Mouse (Mus musculus): ENCODE results near the gene Filip1. TPM values are rescaled to one million over a fixed set of nuclear protein-coding genes. Genes with fewer than 3 reads are reported as not detected.

The Filip1 gene
- total RNA-seq, 2 experiments from 2014 or later = 0.38 TPM; not detected in 1

GRCm38 (mm10) chr9:79919303-79919721 lies 93.3 kb downstream of the Filip1 start:
- ATAC-seq (replicated peaks; ENCODE audit: low FRiP score, poor library complexity, severe bottlenecking) = no peak

- ATAC-seq (replicated peaks; ENCODE audit: low FRiP score, poor library complexity, severe bottlenecking) = no peak
These were observed 94.1 kb downstream of the Filip1 start for GRCm38 (mm10) chr9:79918325-79919117.

DNA sequence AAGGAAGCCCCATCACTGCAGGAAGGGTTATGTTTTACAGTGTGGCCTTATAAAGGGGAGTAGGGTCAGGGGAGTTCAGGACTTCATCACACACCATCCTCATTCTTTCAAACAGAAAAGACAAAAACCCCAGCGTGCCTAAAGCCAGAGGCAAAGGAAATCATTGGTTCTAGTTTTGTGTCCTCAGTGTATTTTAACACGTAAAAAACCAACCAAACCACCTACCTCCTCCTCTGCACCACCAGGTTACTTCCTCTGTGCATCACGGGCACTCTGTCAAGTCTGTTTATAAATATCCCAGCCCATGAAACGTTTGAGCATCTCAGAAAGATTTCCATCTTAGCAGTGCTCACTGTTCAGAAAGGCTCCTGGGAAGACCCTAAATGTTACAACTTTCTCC lies 98.4 kb downstream of the Filip1 start:
- ATAC-seq (replicated peaks; ENCODE audit: low FRiP score, poor library complexity, severe bottlenecking) = no peak

- no peak for ATAC-seq (replicated peaks; ENCODE audit: low FRiP score, poor library complexity, severe bottlenecking)
These were observed 99.7 kb downstream of the Filip1 start for GRCm38 (mm10) chr9:79912971-79913370.

GRCm38 (mm10) chr9:79910166-79910565 lies 102.5 kb downstream of the Filip1 start:
- ATAC-seq (replicated peaks; ENCODE audit: low FRiP score, poor library complexity, severe bottlenecking) = no peak

GRCm38 (mm10) chr9:79898815-79899214 lies 113.8 kb downstream of the Filip1 start:
- ATAC-seq (replicated peaks; ENCODE audit: low FRiP score, poor library complexity, severe bottlenecking) = no peak

GRCm38 (mm10) chr9:79894665-79895064 lies 118.0 kb downstream of the Filip1 start:
- ATAC-seq (replicated peaks; ENCODE audit: low FRiP score, poor library complexity, severe bottlenecking) = no peak

DNA sequence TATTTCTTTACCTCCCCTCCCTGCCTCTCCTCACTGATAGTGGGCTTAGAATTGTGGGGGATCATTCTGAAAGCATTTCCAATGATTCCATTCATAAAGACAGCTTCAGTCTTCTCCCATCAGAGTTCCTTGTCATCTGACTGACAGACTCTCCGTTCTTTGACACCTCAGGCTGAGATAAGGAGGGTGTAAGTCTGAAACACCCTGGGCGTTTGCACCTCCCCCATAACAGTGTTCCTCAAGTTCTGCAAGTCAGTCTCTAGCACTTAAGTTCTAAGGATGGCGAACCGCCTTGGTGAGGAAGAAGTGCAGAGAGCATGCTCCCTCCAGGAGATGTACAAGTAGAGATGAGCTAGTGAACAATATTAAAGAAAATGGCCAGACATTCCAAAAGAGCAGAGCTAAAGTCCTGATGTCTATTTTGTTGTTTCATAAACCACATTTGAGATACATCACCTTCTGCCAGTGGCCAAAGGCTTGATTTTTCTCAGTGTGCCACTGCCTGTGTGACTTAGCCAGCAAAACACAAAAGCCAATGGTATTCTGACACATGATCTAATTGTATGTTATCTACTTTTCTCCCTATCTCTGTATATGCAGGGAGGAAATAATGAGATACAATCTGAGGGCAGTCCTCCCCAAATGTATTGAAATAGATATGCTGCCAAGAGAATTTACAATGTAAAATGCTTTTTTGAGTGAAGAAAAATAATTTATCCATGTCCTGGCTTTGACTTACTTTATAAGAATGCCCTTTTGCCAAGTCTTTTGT lies 118.6 kb downstream of the Filip1 start:
- no peak for ATAC-seq (replicated peaks; ENCODE audit: low FRiP score, poor library complexity, severe bottlenecking)

- no peak for ATAC-seq (replicated peaks; ENCODE audit: low FRiP score, poor library complexity, severe bottlenecking)
These were observed 120.5 kb downstream of the Filip1 start for GRCm38 (mm10) chr9:79892183-79892582.

DNA sequence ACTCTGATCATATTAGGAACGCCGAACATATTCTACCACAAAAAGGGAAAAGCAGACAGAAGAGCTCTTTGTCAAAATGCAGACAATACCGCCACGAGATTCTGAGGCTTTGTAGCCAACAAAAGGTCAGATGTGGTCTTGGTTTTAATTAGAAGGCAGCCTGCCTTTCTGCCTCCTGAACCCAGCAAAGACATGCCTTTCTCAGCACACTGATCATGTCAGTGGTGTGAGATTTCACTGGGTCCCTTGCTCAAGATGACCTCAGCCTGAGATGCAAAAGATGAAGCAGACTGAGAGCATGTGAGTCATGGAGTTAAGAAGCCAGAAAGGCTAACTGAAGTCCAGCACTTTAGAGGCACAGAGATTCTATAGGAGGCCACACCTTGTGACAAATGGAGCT lies 122.2 kb downstream of the Filip1 start:
- ATAC-seq (replicated peaks; ENCODE audit: low FRiP score, poor library complexity, severe bottlenecking) = no peak

GRCm38 (mm10) chr9:79889132-79889531 lies 123.5 kb downstream of the Filip1 start:
- no peak for ATAC-seq (replicated peaks; ENCODE audit: low FRiP score, poor library complexity, severe bottlenecking)

DNA sequence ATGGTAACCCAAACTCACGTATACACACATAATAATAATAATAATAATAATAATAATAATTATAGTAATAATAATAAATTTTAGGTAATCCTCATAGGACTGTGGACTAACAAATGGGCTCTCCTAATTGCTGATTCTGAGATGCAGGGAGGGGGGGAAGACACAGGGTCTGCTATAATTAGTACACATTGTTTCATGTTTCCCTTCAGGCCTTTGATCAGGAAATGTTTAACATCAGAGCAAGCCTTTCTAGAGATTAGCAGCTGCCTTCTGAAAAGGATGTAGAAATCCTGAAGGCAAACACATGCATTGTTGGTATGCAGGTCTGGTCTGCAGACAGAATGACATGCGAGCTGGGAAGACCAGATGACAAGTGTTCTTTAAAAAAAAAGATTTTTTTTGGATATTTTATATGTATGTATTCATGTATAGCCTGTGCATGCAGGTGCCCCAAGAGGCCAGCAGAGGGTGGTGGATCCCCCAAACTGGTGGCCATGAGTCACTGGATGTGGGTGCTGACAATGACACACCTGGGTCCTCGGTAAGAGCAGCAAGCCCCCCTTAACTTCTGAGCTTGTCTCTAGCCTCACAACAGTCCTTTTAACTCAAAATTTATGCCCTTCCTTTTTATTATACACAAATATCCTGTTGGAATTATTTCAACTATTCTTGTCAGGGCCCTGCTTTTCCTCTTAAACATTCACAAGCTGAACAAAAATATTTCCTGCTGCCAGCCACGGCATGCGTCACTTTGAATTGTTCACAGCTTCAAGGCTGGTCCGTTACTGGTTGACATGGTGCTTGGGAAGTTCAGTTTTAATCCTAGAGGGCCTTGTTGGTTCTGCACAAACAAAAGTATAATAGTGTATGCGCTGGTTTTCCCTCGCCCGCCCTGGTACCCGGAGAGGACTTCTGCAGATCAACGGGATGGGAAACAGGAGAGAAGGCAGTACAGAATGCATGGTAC lies 127.1 kb downstream of the Filip1 start:
- no peak for ATAC-seq (replicated peaks; ENCODE audit: low FRiP score, poor library complexity, severe bottlenecking)

DNA sequence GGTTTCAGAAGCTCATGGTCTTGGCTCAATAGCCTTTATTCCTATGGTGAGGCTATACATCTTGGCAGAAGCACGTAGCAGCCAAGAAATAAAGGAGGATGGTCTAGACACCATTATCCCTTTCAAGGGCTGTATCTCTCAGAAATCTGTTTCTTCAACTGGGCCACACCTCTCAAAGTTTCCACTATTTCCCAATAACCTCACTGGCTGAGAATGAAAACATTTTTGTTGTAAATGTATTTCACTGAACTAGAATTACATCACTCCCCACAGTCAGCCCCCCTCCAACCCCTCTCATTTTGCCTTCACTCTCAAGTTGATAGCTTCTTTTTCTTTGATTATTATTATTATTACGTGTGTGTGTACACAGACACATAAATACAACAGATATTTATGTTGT lies 129.5 kb downstream of the Filip1 start:
- ATAC-seq (replicated peaks; ENCODE audit: low FRiP score, poor library complexity, severe bottlenecking) = no peak

- no peak for ATAC-seq (replicated peaks; ENCODE audit: low FRiP score, poor library complexity, severe bottlenecking)
These were observed 132.6 kb downstream of the Filip1 start for GRCm38 (mm10) chr9:79880031-79880430.

GRCm38 (mm10) chr9:79875522-79876131 lies 137.0 kb downstream of the Filip1 start:
- no peak for ATAC-seq (replicated peaks; ENCODE audit: low FRiP score, poor library complexity, severe bottlenecking)

DNA sequence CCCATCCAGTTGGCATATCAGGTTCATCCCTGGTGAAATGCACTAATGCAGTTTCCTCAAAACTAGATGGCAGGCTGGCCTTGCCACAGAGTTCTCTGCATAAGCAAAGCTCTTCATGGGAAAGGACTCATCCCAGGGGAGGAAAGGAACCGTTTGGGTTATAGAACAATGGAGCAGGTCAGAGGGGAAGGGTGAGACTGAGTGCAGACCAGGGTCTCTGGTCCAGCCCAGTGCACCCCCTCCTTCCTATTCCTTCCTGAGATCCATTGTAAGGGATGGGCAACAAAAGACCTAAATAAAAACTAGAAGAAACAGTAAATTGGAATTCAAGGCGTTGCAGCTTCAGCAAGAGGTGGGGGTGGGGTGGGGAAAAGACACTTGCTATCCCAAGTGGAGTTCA lies 140.1 kb downstream of the Filip1 start:
- no peak for ATAC-seq (replicated peaks; ENCODE audit: low FRiP score, poor library complexity, severe bottlenecking)

- ATAC-seq (replicated peaks; ENCODE audit: low FRiP score, poor library complexity, severe bottlenecking) = no peak
These were observed 143.1 kb downstream of the Filip1 start for GRCm38 (mm10) chr9:79869512-79869911.

GRCm38 (mm10) chr9:79865998-79866397 lies 146.7 kb downstream of the Filip1 start:
- no peak for ATAC-seq (replicated peaks; ENCODE audit: low FRiP score, poor library complexity, severe bottlenecking)

- ATAC-seq (replicated peaks; ENCODE audit: low FRiP score, poor library complexity, severe bottlenecking) = no peak
These were observed 150.1 kb downstream of the Filip1 start for GRCm38 (mm10) chr9:79862544-79862943.

GRCm38 (mm10) chr9:79847099-79847498 lies 165.6 kb downstream of the Filip1 start:
- no peak for ATAC-seq (replicated peaks; ENCODE audit: low FRiP score, poor library complexity, severe bottlenecking)
